Mouse (Mus musculus) limb, embryonic 13.5 days (tissue): ENCODE results near the gene Col6a6. TPM values are rescaled to one million over a fixed set of nuclear protein-coding genes. Genes with fewer than 3 reads are reported as not detected.
"Not testable (repeated sequence)": the region's sequence is repeated elsewhere in the genome, so short reads cannot be mapped to it uniquely, and the experiment has no call there.

Source experiments
- ATAC-seq: fragments of 200-750 bp; cut with Nextera tagmentation; 2 replicates; pipeline ENCODE4 v1.8.0; 2017; ENCODE audit warnings: low read depth, moderate number of reproducible peaks, moderate TSS enrichment; ENCODE audit not compliant: low FRiP score
- H3K27ac ChIP-seq: fragments of 300-500 bp; sonication (generic); 2 replicates; pipeline ENCODE4 v1.5.1; 2015; ENCODE audit warnings: inconsistent platforms, mild to moderate bottlenecking, moderate library complexity
- H3K27me3 ChIP-seq: fragments of 300-500 bp; sonication (generic); 2 replicates; pipeline ENCODE4 v1.6.1; 2015; ENCODE audit warnings: mild to moderate bottlenecking, inconsistent platforms
- H3K36me3 ChIP-seq: fragments of 300-500 bp; sonication (generic); 2 replicates; pipeline ENCODE4 v1.6.1; 2015; ENCODE audit warnings: inconsistent platforms, mild to moderate bottlenecking, moderate library complexity
- H3K4me1 ChIP-seq: fragments of 300-500 bp; sonication (generic); 2 replicates; pipeline ENCODE4 v1.6.1; 2015; ENCODE audit warnings: inconsistent platforms
- H3K4me2 ChIP-seq: fragments of 300-500 bp; sonication (generic); replicated peaks from 2 replicates; pipeline ENCODE4 v1.6.1; 2015; ENCODE audit warnings: inconsistent platforms, mild to moderate bottlenecking, moderate library complexity
- H3K4me3 ChIP-seq: fragments of 300-500 bp; sonication (generic); 2 replicates; pipeline ENCODE4 v1.5.1; 2015; ENCODE audit warnings: moderate library complexity, mild to moderate bottlenecking, inconsistent platforms
- H3K9ac ChIP-seq: fragments of 300-500 bp; sonication (generic); 2 replicates; pipeline ENCODE4 v1.6.1; 2015; ENCODE audit warnings: mild to moderate bottlenecking, inconsistent platforms
- H3K9me3 ChIP-seq: fragments of 300-500 bp; sonication (generic); 2 replicates; pipeline ENCODE4 v1.6.1; 2016; ENCODE audit warnings: inconsistent platforms
- WGBS: fragments of 180-500 bp; shearing (Covaris S2); methylation state at CpG from one replicate; pipeline ENCODE4 v1.1.7; 2015; 5-methylcytosine and 5-hydroxymethylcytosine counted together
- polyA plus RNA-seq: library from polyadenylated mRNA; unstranded; fragments of >200 nt; fragmentation: Nextera tagmentation; extraction: Ambion mirVana; gene quantifications from 2 replicates; pipeline ENCODE4 v1.2.1, GENCODE M21; 2015

The Col6a6 gene
- 1.5 and 1.7 TPM in 2 replicates for polyA plus RNA-seq

- no peak within 1 kb of the TSS; the same call in 1 of the 2 replicates for H3K27ac ChIP-seq
- peak within 1 kb of the TSS; percentile 62 for H3K4me2 ChIP-seq
- peak; percentile 40 for ATAC-seq
- peaks cover 12% of the 10 kb centered on the region for H3K4me1 ChIP-seq
- peak within 1 kb of the TSS; percentile 31 for H3K4me3 ChIP-seq
- no peaks in the 10 kb centered on the region for H3K9me3 ChIP-seq
- peaks cover 20% of the 10 kb centered on the region for H3K27me3 ChIP-seq
- H3K36me3 ChIP-seq = no peaks in the 10 kb centered on the region
- 10% methylated on average over 19 of the region's 20 CpGs for WGBS
- peak within 1 kb of the TSS; percentile 31; the same call in 1 of the 2 replicates for H3K9ac ChIP-seq
These were observed at the start of gene Col6a6 for GRCm38 (mm10) chr9:105827791-105828385. Col6a6 (minus strand) TSS chr9:105828160.

- 87% methylated on average over 4 of the region's 4 CpGs for WGBS
- Histone ChIP-seq H3K27ac (no peak overlapping the region), H3K27me3 (no peaks in the 10 kb centered on the region), H3K4me1 (no peaks in the 10 kb centered on the region), H3K9ac (no peak overlapping the region), H3K4me2 (no peak overlapping the region), H3K36me3 (no peaks in the 10 kb centered on the region), H3K9me3 (no peaks in the 10 kb centered on the region), H3K4me3 (no peak overlapping the region)
- no peak for ATAC-seq
These were observed 48.2 kb upstream of the Col6a6 start for GRCm38 (mm10) chr9:105876124-105876523.

GRCm38 (mm10) chr9:105871643-105872042 lies 43.7 kb upstream of the Col6a6 start:
- H3K9me3 ChIP-seq = no peaks in the 10 kb centered on the region
- H3K4me2 ChIP-seq = no peak overlapping the region
- H3K27ac ChIP-seq = no peak overlapping the region
- WGBS = 77% methylated on average over 14 of the region's 14 CpGs
- H3K36me3 ChIP-seq = no peaks in the 10 kb centered on the region
- ATAC-seq = no peak
- H3K9ac ChIP-seq = no peak overlapping the region
- no peaks in the 10 kb centered on the region for H3K4me1 ChIP-seq
- H3K4me3 ChIP-seq = no peak overlapping the region
- no peaks in the 10 kb centered on the region for H3K27me3 ChIP-seq

GRCm38 (mm10) chr9:105857773-105858172 lies 29.8 kb upstream of the Col6a6 start:
- Histone ChIP-seq H3K27me3 (no peaks in the 10 kb centered on the region), H3K4me3 (no peak overlapping the region), H3K4me2 (no peak overlapping the region), H3K9ac (no peak overlapping the region), H3K36me3 (no peaks in the 10 kb centered on the region), H3K27ac (no peak overlapping the region), H3K4me1 (0 out of 2 replicates have a peak, but pooled peaks cover 5% of the 10 kb centered on the region), H3K9me3 (no peaks in the 10 kb centered on the region)
- 13% methylated on average over 6 of the region's 6 CpGs for WGBS
- ATAC-seq = 0 out of 2 replicates have a peak, but pooled peaks have one; percentile 51

- whole genome bisulfite sequencing = 79% methylated on average over 1 of the region's 1 CpGs
- H3K4me2 ChIP-seq = no peak overlapping the region
- no peaks in the 10 kb centered on the region for H3K27me3 ChIP-seq
- H3K9ac ChIP-seq = no peak overlapping the region
- no peaks in the 10 kb centered on the region for H3K36me3 ChIP-seq
- no peaks in the 10 kb centered on the region for H3K4me1 ChIP-seq
- H3K9me3 ChIP-seq = no peaks in the 10 kb centered on the region
- H3K4me3 ChIP-seq = no peak overlapping the region
- no peak for ATAC-seq
- H3K27ac ChIP-seq = no peak overlapping the region
These were observed 24.8 kb upstream of the Col6a6 start for GRCm38 (mm10) chr9:105852778-105853065.

- no peaks in the 10 kb centered on the region for H3K4me1 ChIP-seq
- H3K9ac ChIP-seq = no peak overlapping the region
- H3K9me3 ChIP-seq = no peaks in the 10 kb centered on the region
- no peak overlapping the region for H3K4me3 ChIP-seq
- H3K36me3 ChIP-seq = no peaks in the 10 kb centered on the region
- no peaks in the 10 kb centered on the region for H3K27me3 ChIP-seq
- H3K27ac ChIP-seq = no peak overlapping the region
- no peak for ATAC-seq
- no peak overlapping the region for H3K4me2 ChIP-seq
- WGBS = 72% methylated on average over 14 of the region's 14 CpGs
These were observed 24.2 kb upstream of the Col6a6 start for GRCm38 (mm10) chr9:105852015-105852777.

- no peak for ATAC-seq
- Histone ChIP-seq H3K4me2 (no peak overlapping the region), H3K9me3 (no peaks in the 10 kb centered on the region), H3K27me3 (no peaks in the 10 kb centered on the region), H3K27ac (no peak overlapping the region), H3K9ac (no peak overlapping the region), H3K4me1 (no peaks in the 10 kb centered on the region), H3K36me3 (no peaks in the 10 kb centered on the region), H3K4me3 (no peak overlapping the region)
- 86% methylated on average over 3 of the region's 3 CpGs for WGBS
These were observed 23.1 kb upstream of the Col6a6 start for GRCm38 (mm10) chr9:105851011-105851410.

- no peak overlapping the region for H3K27ac ChIP-seq
- no peaks in the 10 kb centered on the region for H3K36me3 ChIP-seq
- WGBS = 79% methylated on average over 4 of the region's 4 CpGs
- no peak overlapping the region for H3K9ac ChIP-seq
- H3K27me3 ChIP-seq = no peaks in the 10 kb centered on the region
- H3K4me1 ChIP-seq = no peaks in the 10 kb centered on the region
- ATAC-seq = no peak
- no peak overlapping the region for H3K4me3 ChIP-seq
- no peaks in the 10 kb centered on the region for H3K9me3 ChIP-seq
- H3K4me2 ChIP-seq = no peak overlapping the region
These were observed 20.4 kb upstream of the Col6a6 start for GRCm38 (mm10) chr9:105848396-105848795.

GRCm38 (mm10) chr9:105847261-105847660 lies 19.3 kb upstream of the Col6a6 start:
- ATAC-seq = no peak
- Histone ChIP-seq H3K9me3 (no peaks in the 10 kb centered on the region), H3K4me1 (no peaks in the 10 kb centered on the region), H3K27me3 (no peaks in the 10 kb centered on the region), H3K36me3 (no peaks in the 10 kb centered on the region), H3K9ac (no peak overlapping the region), H3K4me2 (no peak overlapping the region), H3K4me3 (no peak overlapping the region), H3K27ac (no peak overlapping the region)
- WGBS = 89% methylated on average over 5 of the region's 5 CpGs

GRCm38 (mm10) chr9:105841386-105841785 lies 13.4 kb upstream of the Col6a6 start:
- not testable (repeated sequence) for H3K27me3 ChIP-seq, H3K9me3 ChIP-seq, ATAC-seq, H3K4me2 ChIP-seq, H3K4me3 ChIP-seq, H3K27ac ChIP-seq, H3K36me3 ChIP-seq, H3K4me1 ChIP-seq, H3K9ac ChIP-seq
- 39% methylated on average over 5 of the region's 5 CpGs for WGBS

- WGBS = 87% methylated on average over 5 of the region's 5 CpGs
- H3K27me3 ChIP-seq = no peaks in the 10 kb centered on the region
These were observed 11.2 kb upstream of the Col6a6 start for GRCm38 (mm10) chr9:105839147-105839515.

GRCm38 (mm10) chr9:105838396-105839146 lies 10.6 kb upstream of the Col6a6 start:
- H3K9ac ChIP-seq = no peak overlapping the region
- no peak for ATAC-seq
- no peaks in the 10 kb centered on the region for H3K36me3 ChIP-seq
- no peaks in the 10 kb centered on the region for H3K27me3 ChIP-seq
- H3K4me1 ChIP-seq = peaks cover 17% of the 10 kb centered on the region
- H3K4me2 ChIP-seq = no peak overlapping the region
- H3K27ac ChIP-seq = no peak overlapping the region
- H3K9me3 ChIP-seq = no peaks in the 10 kb centered on the region
- H3K4me3 ChIP-seq = no peak overlapping the region
- 88% methylated on average over 4 of the region's 4 CpGs for WGBS

More at GRCm38 (mm10) chr9:105839147-105839515, 11.2 kb upstream of the Col6a6 start:
- H3K4me3 ChIP-seq = no peak overlapping the region
- peaks cover 16% of the 10 kb centered on the region for H3K4me1 ChIP-seq
- H3K4me2 ChIP-seq = no peak overlapping the region
- H3K36me3 ChIP-seq = no peaks in the 10 kb centered on the region
- H3K27ac ChIP-seq = no peak overlapping the region
- ATAC-seq = no peak
- H3K9ac ChIP-seq = no peak overlapping the region
- no peaks in the 10 kb centered on the region for H3K9me3 ChIP-seq
